Mouse (Mus musculus) central nervous system, embryonic 18 days (tissue): ENCODE measurements around the gene Kdm3a. TPM values are rescaled to one million over a fixed set of nuclear protein-coding genes. Genes with fewer than 3 reads are reported as not detected.

Experiments used
- polyA plus RNA-seq: library from polyadenylated mRNA; depleted of rRNA; stranded (reverse); fragments of >200 nt; gene quantifications from 2 replicates; pipeline ENCODE4 v1.2.3, GENCODE M21; 2012; rRNA removed

The Kdm3a gene
- 43.8 and 46.9 TPM in 2 replicates for polyA plus RNA-seq

DNA sequence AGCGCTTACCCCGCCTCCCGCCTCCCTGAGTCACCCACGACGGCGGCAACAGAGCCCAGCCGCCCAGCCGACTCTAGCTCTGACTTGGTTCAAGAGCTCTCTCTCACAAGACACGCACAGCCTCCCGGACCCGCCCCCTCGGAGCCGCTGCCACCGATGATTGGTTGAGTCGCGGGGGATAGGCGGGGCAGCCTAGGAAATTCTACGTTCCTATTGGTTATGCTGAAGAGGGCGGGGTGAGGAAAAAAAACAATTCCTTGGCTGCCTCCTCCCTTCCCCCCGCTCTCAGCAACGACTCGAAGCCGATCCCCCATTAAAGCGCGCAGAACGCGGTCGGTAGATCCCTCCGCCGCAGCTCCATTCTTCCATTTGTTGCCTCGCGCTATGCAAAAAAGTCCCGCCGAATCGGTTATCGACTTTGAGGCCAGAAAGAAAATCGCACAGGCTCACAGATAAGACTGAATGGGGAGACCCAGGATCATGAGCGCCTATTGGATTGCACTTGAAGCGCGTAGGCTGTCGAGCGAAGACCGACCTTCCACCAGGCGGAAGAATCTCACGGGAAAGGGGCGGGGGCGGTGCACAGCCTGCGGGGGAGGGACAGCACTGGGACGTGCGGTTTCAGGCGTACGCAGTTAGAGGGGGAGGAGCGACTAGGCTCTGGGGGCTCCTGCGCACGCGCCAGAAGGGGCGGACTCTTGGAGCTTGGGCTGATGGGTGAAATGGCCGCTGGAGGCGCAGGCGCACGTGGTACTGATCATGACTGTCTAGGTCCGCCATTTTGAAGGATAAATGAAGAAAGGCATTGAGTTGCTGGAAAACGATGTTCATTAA is at the start of gene Kdm3a:
Kdm3a (minus strand) TSS at position 162 of the 834 bp plus-strand sequence.

DNA sequence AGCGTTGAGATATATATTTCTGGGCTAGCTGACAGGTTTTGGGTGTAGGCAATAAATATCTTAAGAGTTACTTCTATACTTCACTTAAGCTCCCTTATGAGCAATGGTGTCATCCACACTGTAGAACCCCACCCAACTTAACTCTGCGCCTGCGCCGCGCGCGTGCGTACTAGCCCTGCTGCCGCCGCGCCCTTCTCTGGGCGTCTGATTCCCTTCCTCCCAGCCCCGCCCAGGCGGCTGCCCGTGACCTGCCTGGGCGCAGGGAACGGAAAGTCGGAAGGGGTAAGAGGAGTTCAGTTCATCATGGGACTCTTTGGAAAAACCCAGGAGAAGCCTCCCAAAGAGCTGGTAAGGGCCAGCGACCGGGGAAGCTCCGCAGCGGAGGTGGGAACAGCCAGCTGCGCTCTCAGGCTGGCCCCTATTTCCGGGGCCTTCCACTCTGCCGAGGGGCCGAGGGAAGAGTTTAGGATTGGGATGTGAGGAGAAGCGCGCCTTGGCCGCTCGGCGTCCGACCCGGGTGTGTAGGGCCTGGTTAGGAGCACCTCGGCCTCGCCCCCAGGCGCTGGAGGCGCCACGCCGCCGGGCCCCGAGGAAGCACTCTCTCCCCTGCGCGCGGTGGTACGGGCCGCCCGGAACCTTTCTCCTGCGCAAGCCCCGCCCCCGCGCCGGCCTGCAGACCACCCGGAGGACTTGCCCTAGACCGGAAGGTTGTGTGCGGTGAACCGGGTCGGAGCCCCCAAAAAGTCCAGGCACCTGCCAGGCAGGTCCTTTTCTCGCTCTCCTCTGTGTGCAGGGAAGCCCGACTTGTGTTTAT is 88.9 kb downstream of the Kdm3a start, which contains the start of gene Chmp3:
Chmp3 (plus strand) TSS at position 112 of the 814 bp plus-strand sequence.

Other genes starting within 250 kb of the Kdm3a start
- 33.7 and 37.5 TPM in 2 replicates for gene Rmnd5a, start 192.4 kb downstream of the Kdm3a start, polyA plus RNA-seq
- 26.3 and 26.7 TPM in 2 replicates for gene Rnf103, start 139.1 kb downstream of the Kdm3a start, polyA plus RNA-seq
- gene Chmp3, start 89.2 kb downstream of the Kdm3a start, polyA plus RNA-seq, result 68.0 and 68.4 TPM in 2 replicates
- 247 and 248 TPM in 2 replicates for gene Reep1, start 74.6 kb upstream of the Kdm3a start, polyA plus RNA-seq
- gene Mrpl35, start 194.0 kb upstream of the Kdm3a start, polyA plus RNA-seq, result 14.9 and 16.7 TPM in 2 replicates
- 68.9 and 74.1 TPM in 2 replicates for gene Immt, start 198.3 kb upstream of the Kdm3a start, polyA plus RNA-seq